Mouse (Mus musculus): Measurements from ENCODE around the gene Them4.
"Not testable (repeated sequence)": the region's sequence is repeated elsewhere in the genome, so short reads cannot be mapped to it uniquely, and the experiment has no call there.

The Them4 gene

GRCm38 (mm10) chr3:94309633-94310363 is at the start of gene Them4:
Them4 (plus strand) TSS chr3:94310089.
- peak; percentile 91 for DNase-seq (ENCODE audit: extremely low spot score)

DNA sequence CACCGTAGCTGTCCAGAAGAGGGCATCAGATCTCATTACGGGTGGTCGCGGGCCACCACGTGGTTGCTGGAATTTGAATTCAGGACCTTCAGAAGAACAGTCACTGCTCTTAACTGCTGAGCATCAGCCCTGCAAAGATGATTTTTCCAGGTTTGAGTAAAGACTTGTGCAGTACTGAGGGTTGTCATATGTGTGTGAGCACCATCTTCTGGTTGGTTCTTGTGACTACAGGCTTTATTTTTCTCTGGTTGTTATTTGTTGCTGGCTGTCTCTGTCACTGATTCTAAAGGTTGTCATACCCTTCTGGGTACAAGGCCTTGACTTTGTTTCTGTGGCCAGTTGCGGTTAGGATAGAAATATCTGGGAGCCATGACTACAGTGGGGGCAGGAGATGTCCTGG is 49.3 kb upstream of the Them4 start:
- DNase-seq (ENCODE audit: extremely low spot score): peak; percentile 14

GRCm38 (mm10) chr3:94263736-94264135 is 46.2 kb upstream of the Them4 start, which contains the start of gene Gm4778:
Gm4778 (plus strand) TSS chr3:94264036.
- not testable (repeated sequence) for DNase-seq (ENCODE audit: extremely low spot score)

DNA sequence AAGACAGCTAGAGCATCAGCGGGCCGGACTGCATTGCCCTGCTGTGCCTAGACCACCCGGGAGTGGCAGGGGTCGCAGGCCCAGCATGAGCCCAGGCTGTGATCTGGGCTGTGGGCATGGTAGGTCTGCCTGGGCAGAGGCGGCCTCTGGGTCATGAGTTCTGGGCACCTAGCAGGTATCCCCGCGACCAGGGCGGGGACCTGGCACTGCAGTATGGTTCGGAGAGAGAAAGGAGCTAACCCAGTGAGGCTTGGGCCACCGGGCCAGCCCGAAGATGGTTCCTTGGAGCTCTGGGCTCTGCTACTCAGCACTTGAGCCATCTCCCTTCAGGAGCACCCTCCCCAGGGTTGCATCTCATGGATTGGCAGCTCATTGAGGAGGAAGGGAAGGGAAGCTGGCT is 33.9 kb upstream of the Them4 start:
- DNase-seq (ENCODE audit: extremely low spot score): no peak

DNA sequence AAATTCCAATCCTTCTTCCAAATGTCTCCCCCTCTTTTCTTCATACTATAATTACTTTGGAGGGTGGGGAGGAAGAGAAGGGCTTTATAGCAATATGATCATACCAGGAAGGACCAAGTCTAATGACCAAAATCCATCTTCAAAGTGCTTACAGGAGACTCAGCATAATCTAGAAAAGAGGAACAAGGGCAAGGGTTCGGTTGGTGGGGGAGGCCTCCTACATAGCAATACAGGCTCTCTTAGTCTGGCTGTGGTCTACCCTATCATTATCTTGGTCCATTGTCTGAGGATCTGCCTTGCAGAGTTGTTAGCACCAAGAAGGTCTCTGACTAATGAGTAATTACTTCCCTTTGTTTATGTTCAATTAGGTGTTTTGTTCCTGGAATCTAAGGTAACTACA is 4.4 kb upstream of the Them4 start:
- no peak for DNase-seq (ENCODE audit: extremely low spot score)

DNA sequence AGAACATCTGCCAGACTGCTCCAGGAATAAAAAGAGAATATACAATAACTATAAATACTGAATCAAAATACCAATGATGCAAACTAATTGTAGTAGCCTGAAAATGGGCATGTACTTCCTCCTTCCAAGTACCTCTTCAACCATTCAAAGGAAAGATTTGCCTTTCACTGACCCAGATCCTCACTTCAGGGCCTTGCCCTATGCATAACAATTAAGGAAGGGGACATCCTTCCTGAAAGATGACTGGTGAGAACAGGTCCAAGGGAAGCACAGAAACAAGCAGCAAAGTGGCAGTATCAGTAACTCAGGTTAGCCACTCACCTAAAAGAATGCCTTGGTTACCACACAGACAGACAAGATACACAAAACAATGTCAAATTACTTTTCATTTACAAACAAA is 2.9 kb upstream of the Them4 start:
- DNase-seq (ENCODE audit: extremely low spot score): no peak

- DNase-seq (ENCODE audit: extremely low spot score): no peak
Measured at GRCm38 (mm10) chr3:94310491-94310890, 602 bp downstream of the Them4 start.

- no peak for DNase-seq (ENCODE audit: extremely low spot score)
Measured at GRCm38 (mm10) chr3:94310911-94311310, 1.0 kb downstream of the Them4 start.

DNA sequence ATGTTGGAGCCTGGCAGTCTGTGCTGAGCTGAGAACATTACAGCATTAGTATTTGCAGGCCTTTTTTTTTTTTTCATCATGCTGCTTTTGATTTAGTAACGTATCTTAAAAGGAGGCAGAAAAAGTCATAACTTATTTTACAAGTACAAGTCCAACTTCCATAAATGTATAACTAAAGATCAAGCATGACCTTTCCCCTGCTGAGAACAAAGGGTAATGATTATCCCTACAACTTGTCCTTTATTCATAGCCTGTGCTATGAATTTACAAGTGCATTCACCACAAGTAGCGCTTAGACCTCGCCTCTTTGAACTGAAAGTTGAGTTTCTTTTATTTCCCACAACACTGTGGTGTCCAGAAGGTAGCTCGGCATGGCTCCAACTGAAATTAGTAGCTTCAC is 1.5 kb downstream of the Them4 start:
- no peak for DNase-seq (ENCODE audit: extremely low spot score)

DNA sequence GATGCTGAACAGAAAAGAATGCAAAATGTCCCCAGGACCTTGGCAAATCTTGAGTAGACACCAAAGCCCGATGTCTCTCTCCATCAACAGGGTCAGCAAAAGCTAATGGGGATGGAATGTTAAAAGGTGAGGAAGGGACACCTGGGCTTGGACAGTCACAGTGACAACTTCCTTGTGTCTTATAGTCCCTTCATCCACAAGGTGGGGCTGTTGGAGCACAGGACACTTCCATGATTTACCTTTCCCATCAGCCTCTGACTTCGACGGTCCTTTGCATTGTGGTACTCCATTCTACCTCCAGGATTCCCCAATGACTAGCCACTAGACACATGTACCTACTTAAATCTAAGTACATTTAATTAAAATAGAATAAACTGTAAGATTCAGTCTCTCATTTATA is 18.8 kb downstream of the Them4 start:
- no peak for DNase-seq (ENCODE audit: extremely low spot score)

GRCm38 (mm10) chr3:94334442-94334841 is 24.6 kb downstream of the Them4 start:
- no peak for DNase-seq (ENCODE audit: extremely low spot score)

DNA sequence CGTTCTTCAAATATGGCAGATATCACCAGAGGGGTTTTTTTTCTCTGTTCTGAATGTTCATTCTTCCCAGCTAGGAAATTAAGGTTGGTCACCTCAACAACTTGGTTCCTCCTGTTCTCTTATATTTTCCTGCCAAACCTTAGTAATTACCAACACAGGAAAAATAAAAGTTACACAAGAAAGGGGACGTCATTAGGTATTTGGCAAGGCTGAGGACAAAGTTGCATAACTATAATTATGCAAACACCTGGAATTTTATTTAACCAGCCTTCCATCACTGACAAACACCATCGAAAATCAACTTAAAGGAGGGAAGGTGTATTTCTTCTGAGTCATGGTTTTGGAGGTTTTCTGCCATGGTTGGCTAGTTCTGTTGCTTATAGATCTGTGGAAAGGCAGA is 28.6 kb downstream of the Them4 start:
- DNase-seq (ENCODE audit: extremely low spot score): no peak

GRCm38 (mm10) chr3:94341959-94342422 is 32.1 kb downstream of the Them4 start, which contains the start of gene Them5:
Them5 (plus strand) TSS chr3:94342099.
- no peak for DNase-seq (ENCODE audit: extremely low spot score)

GRCm38 (mm10) chr3:94342552-94342951 is 32.7 kb downstream of the Them4 start:
- no peak for DNase-seq (ENCODE audit: extremely low spot score)

DNA sequence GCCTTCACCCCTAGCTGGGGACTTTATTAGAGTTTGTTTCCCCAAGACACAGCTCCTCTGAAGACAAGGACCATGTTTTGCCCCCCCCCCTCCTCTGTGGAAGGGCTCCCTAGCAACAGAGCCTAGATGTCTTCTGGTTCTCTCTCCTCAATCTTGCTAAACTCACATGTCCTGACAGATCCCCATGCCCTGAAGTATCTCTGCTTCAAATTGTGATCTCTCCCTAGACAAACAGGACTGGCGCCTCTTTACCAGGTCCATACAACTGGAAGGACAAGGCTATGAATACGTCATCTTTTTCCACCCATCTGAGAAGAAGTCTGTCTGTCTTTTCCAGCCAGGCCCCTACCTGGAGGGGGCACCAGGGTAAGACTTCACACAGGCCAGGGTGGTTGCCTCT is 34.3 kb downstream of the Them4 start:
- no peak for DNase-seq (ENCODE audit: extremely low spot score)

- DNase-seq (ENCODE audit: extremely low spot score): no peak
Measured at GRCm38 (mm10) chr3:94344897-94345296, 35.0 kb downstream of the Them4 start.

DNA sequence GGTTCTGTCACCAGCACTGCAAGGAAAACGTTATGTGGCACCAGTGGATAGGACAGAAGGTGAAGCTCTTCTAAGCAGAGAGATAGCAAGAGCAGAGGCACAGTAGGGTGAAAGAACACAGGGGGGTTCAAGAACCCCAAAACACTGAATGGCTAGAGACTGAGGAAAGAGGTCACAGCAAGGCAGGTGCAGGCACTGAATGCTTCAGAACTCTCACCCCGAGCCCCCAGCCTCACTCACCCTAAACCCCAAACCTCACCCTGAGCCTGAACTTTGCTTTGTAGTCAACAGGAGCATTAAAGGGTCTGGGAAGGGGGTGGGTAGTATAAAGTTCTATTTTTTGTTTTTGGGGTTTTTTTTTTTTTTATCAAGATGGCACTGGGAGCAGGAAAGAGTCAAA is 38.3 kb downstream of the Them4 start:
- no peak for DNase-seq (ENCODE audit: extremely low spot score)

- no peak for DNase-seq (ENCODE audit: extremely low spot score)
Measured at GRCm38 (mm10) chr3:94360812-94361211, 50.9 kb downstream of the Them4 start.

DNA sequence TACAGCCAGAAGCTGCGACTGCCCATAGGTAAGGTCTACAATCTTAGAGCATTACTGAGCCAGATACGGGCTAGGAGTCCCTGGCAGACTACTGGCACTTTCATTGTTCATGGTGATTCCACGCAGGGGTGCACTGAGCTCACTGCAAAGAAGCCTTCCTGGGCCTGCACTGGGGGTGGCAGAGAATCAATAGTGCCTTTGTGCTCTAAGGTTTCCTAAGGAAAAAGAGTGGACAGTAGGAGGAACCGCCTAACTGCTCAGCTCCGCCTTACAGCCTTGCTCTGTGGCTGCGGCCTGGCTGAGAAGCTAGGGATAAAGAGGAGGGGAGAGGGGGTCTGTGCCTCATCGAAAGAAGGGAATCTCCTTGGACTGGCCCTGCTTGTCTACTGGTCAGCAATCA is 52.2 kb downstream of the Them4 start, which contains the start of gene C2cd4d:
C2cd4d (plus strand) TSS at position 301 of the 400 bp plus-strand sequence.
- DNase-seq (ENCODE audit: extremely low spot score): peak; percentile 6

DNA sequence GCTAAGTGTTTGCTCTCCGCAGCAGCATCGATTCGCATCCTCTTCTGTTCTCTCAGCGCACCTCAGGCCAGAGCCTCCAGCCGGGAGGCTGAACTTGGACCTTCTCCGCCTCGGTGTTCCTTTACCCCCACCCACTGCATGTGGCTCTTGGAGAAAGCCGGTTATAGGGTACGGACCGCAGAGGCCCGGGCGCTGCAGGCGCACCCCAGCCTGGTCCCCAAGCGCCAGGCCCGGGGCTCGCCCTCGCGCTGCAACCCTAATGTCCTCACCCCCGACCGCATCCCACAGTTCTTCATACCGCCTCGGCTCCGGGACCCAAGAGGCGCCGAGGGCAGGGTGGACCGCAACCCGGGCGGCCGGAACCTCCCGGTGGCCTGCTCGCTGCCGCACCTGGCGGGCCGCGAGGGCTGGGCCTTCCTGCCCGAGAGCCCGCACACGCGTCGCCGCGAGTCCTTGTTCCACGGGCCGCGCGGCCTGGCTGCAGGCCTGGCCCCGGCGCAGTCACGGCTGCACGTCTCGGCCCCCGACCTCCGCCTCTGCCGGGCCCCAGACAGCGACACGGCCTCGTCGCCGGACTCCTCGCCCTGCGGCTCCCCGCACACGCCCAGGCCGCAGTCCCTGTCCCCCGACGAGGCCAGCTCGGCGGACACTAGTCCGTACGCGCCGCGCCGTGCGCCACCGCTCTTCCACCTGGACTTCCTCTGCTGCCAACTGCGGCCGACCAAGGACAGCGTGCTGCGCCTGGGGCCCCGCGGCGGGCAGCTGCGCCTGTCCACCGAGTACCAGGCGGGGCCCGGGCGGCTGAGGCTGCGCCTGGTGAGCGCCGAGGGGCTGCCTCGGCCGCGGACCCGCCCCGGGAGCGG is 53.6 kb downstream of the Them4 start:
- peak; percentile 58 for DNase-seq (ENCODE audit: extremely low spot score)

DNA sequence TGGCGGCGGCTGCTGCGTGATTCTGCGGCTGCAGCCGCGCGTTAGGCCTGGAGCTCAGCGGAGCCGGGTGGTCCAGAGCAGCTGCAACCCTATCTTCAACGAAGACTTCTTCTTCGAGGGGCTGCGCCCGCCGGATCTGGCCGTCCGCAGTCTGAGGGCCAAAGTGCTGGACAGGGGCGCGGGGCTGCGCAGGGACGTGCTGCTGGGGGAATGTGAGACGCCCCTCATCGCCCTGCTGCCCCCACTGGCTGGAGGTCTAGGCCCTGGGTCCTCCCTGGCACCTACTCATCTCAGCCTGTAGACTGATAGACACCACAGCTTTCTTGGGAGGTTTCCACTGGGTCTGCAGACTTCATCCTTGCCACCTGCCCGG is 54.3 kb downstream of the Them4 start:
- no peak for DNase-seq (ENCODE audit: extremely low spot score)

DNA sequence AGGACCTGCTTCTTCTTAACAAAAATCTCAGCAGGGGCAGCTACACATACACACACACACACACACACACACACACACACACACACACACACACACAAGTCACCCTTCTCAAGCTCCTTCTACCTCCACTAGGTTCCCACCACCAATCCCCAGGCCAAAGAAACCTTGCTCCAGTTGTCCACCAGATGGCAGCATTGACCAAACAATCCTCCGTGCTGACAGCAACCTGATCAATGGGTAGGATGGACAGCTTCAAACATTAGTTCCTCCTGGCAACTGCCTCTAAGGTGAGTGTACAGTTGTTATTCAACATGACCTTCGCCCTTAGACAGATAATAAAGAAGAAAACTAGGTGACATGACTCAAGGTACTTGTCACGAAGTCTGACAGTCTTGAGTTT is 56.9 kb downstream of the Them4 start:
- peak; percentile 82 for DNase-seq (ENCODE audit: extremely low spot score)

DNA sequence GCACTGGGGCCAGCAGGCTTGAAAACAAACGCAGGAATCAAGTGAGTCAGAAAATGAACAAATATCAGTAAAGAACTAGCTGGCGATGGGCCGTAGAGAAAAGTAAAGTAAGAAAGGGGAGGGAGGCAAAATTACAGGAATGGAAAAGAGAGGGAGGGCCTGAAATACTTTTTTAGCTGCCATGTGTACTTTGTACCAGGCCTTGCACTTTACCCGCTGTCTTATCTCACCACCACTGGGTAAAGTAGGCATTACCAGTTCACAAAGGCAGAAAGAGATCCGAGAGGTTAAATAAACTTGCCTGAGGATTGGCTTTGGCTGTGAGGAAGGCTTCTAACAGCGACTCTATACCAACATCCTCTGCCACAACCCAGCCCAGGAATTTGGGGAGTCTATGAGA is 57.6 kb downstream of the Them4 start:
- no peak for DNase-seq (ENCODE audit: extremely low spot score)
